Mouse (Mus musculus) heart, postnatal 0 days (tissue): ENCODE results near the gene Pou4f1.

ENCODE experiments used
- CTCF ChIP-seq: IDR thresholded peaks from 2 replicates; pipeline ENCODE4 v1.5.1; 2016; ENCODE audit warnings: antibody characterized with exemption, control low read depth, low read depth
- EP300 ChIP-seq: IDR thresholded peaks from 2 replicates; pipeline ENCODE4 v1.6.1; 2016; ENCODE audit warnings: antibody characterized with exemption, low read depth

DNA sequence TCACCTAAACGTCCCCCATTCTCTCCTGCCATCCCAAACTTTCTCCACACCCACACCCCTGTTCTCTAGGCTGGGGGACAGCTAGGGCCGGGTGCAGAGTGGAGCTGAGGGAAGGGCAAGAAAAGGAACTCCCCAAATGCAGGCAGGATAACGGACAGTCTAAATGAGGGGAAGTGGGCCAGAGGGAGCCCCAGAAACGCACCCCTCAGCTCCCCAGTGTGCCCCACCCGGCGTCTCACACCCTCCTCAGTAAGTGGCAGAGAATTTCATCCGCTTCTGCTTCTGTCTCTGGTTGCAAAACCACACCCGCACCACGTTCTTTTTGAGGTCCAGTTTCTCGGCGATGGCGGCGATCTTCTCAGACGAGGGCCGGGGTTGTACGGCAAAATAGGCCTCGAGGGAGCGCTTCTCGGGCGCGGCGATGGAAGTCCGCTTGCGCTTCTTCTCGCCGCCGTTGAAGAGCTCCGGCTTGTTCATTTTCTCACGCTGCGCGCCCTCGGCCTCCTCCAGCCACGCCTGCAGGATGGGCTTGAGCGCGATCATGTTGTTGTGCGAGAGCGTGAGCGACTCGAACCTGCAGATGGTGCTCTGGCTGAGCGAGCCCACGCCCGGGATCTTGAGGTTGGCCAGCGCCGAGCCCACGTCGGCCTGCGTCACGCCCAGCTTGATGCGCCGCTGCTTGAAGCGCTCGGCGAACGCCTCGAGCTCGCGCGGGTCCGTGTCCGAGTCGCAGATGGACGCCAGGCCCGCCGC lies 2.1 kb downstream of the Pou4f1 start:
- no peak for TF ChIP-seq CTCF
- no peak for TF ChIP-seq EP300
